Mouse (Mus musculus) liver, embryonic 12.5 days (tissue): ENCODE measurements around the gene Cdk2ap2. TPM values are rescaled to one million over a fixed set of nuclear protein-coding genes. Genes with fewer than 3 reads are reported as not detected.
"Not testable (repeated sequence)": the region's sequence is repeated elsewhere in the genome, so short reads cannot be mapped to it uniquely, and the experiment has no call there.

ENCODE experiments used
- ATAC-seq: fragments of 200-750 bp; cut with Nextera tagmentation; 2 replicates; pipeline ENCODE4 v1.8.0; 2017; ENCODE audit warnings: moderate number of reproducible peaks, mild to moderate bottlenecking, moderate library complexity
- H3K27ac ChIP-seq: fragments of 300-500 bp; sonication (generic); 2 replicates; pipeline ENCODE4 v1.5.1; 2016; ENCODE audit warnings: mild to moderate bottlenecking
- H3K27me3 ChIP-seq: fragments of 300-500 bp; sonication (generic); replicated peaks from 2 replicates; pipeline ENCODE4 v1.6.1; 2016; ENCODE audit warnings: mild to moderate bottlenecking, moderate library complexity
- H3K36me3 ChIP-seq: fragments of 300-500 bp; sonication (generic); 2 replicates; pipeline ENCODE4 v1.6.1; 2016; ENCODE audit warnings: mild to moderate bottlenecking, moderate library complexity
- H3K4me1 ChIP-seq: fragments of 300-500 bp; sonication (generic); 2 replicates; pipeline ENCODE4 v1.6.1; 2016
- H3K4me2 ChIP-seq: fragments of 300-500 bp; sonication (generic); 2 replicates; pipeline ENCODE4 v1.6.1; 2016; ENCODE audit warnings: mild to moderate bottlenecking, moderate library complexity
- H3K4me3 ChIP-seq: fragments of 300-500 bp; sonication (generic); 2 replicates; pipeline ENCODE4 v1.5.1; 2016; ENCODE audit warnings: mild to moderate bottlenecking, moderate library complexity
- H3K9ac ChIP-seq: fragments of 300-500 bp; sonication (generic); 2 replicates; pipeline ENCODE4 v1.6.1; 2016; ENCODE audit warnings: mild to moderate bottlenecking, moderate library complexity
- H3K9me3 ChIP-seq: fragments of 300-500 bp; sonication (generic); replicated peaks from 2 replicates; pipeline ENCODE4 v1.6.1; 2016; ENCODE audit warnings: mild to moderate bottlenecking, moderate library complexity
- WGBS: fragments of 180-500 bp; shearing (Covaris S2); methylation state at CpG from one replicate; pipeline ENCODE4 v1.1.7; 2016; ENCODE audit not compliant: insufficient replicate concordance; 5-methylcytosine and 5-hydroxymethylcytosine counted together
- polyA plus RNA-seq: library from polyadenylated mRNA; unstranded; fragments of >200 nt; fragmentation: Nextera tagmentation; extraction: Ambion mirVana; gene quantifications from 2 replicates; pipeline ENCODE4 v1.2.1, GENCODE M21; 2016

Gene Cdk2ap2
- polyA plus RNA-seq = 93.2 and 101 TPM in 2 replicates

DNA sequence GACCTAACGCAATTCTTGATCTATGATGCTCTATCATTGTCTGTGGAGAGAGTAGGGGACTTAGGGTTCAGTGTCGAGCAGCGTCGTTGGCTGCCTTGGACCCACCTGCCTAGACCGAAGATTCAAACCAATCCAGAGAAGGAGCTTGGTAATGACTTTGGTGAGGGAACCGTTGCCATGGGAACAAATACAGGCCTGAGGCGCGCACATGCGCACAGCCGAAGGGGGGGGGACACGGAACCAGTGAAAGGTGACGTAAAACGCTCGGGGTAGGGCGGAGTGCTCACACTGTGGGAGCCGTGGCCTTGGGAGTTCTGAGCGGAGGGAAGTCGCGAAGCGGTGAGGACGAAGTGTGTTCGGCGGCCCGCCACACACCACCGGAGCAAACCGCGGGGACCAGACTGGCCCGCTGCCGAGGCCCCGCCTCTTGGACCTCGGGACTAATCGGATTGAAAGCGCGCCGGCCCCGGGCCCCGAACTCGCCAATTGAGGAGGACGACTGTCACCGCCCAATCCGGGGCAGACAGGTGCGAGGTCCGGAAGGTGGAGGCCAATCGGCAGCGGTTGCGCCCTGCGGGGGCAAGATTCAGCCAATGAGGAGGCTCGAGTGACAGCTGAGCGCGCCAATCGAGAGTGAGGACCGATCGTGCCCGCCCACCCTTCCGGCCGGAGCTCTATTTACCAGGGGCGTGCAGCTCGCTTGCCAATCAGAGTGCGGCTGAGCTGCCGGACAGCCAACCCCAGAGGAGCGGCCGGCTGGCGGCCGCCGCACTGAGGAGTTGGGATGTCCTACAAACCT is at the start of gene Cdk2ap2:
Gene Cdk2ap2, plus strand, starts transcription at position 541 of the 799 bp plus-strand sequence.
- peak within 1 kb of the TSS; percentile 99 for H3K27ac ChIP-seq

DNA sequence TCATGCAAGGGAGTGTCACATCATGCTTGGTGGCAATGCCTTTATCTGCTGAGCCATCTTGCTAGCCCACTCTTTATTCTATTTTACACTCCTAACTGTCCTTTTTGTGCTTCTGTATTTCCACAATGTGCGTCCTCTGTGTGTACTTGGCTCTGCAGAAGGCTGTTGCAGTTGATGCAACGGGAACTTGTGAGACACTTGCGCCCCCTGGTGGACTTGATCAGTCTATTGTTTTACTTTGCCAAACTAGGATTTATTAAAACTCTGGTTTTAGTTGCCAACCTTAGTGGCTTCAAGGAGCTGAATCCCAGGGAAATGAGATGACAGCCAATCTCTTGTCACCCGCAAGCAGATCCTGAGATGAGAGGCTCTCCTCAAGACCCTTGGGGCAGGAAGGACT is 49.1 kb upstream of the Cdk2ap2 start:
- peak overlapping the region; percentile 94 for H3K27ac ChIP-seq
- ATAC-seq = no peak
- H3K4me1 ChIP-seq = peaks cover 37% of the 10 kb centered on the region
- H3K9me3 ChIP-seq = peaks cover 4% of the 10 kb centered on the region; the same call in 1 of the 2 replicates
- H3K9ac ChIP-seq = no peak overlapping the region
- no peaks in the 10 kb centered on the region for H3K27me3 ChIP-seq
- H3K36me3 ChIP-seq = no peaks in the 10 kb centered on the region
- H3K4me3 ChIP-seq = no peak overlapping the region
- peak overlapping the region; percentile 57 for H3K4me2 ChIP-seq
- 20% methylated on average over 4 of the region's 4 CpGs for WGBS

More for the DNA sequence above, at the start of gene Cdk2ap2:
- Histone ChIP-seq H3K4me2 (peak within 1 kb of the TSS; percentile 93), H3K4me1 (peaks cover 59% of the 10 kb centered on the region), H3K4me3 (peak within 1 kb of the TSS; percentile 72), H3K9ac (peak within 1 kb of the TSS; percentile 80), H3K27me3 (peaks cover 26% of the 10 kb centered on the region), H3K36me3 (peaks cover 4% of the 10 kb centered on the region; the same call in 1 of the 2 replicates), H3K9me3 (no peaks in the 10 kb centered on the region)
- under 1% methylated on average over 65 of the region's 65 CpGs for WGBS
- peak; percentile 91 for ATAC-seq

DNA sequence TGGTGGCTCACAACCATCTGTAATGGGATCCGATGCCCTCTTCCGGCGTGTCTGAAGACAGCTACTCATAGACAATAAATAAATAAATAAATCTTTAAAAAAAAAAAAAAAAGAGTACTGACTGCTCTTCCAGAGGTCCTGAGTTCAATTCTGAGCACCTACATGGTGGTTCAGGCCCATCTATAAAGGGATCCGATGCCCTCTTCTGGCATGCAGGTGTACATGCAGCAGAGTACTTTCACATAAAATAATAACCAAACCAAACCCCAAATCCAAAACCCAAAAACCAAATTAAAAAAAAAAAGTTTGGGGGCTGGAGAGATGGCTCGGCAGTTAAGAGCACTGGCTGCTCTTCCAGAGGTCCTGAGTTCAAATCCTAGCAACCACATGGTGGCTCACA is 47.9 kb upstream of the Cdk2ap2 start:
- H3K9me3 ChIP-seq, ATAC-seq, H3K27ac ChIP-seq, H3K27me3 ChIP-seq, H3K36me3 ChIP-seq, H3K9ac ChIP-seq, H3K4me3 ChIP-seq, H3K4me2 ChIP-seq: not testable (repeated sequence)
- 72% methylated on average over 5 of the region's 5 CpGs for WGBS
- peaks cover 31% of the 10 kb centered on the region for H3K4me1 ChIP-seq

- H3K4me1 ChIP-seq = peaks cover 26% of the 10 kb centered on the region
- no peaks in the 10 kb centered on the region for H3K36me3 ChIP-seq
- no peak for ATAC-seq
- no peak overlapping the region for H3K27ac ChIP-seq
- no peak overlapping the region for H3K4me2 ChIP-seq
- 86% methylated on average over 5 of the region's 5 CpGs for WGBS
- H3K9me3 ChIP-seq = peaks cover 4% of the 10 kb centered on the region; the same call in 1 of the 2 replicates
- no peak overlapping the region for H3K4me3 ChIP-seq
- no peaks in the 10 kb centered on the region for H3K27me3 ChIP-seq
- H3K9ac ChIP-seq = no peak overlapping the region
Observed at GRCm38 (mm10) chr19:4051016-4051415, 46.0 kb upstream of the Cdk2ap2 start.

DNA sequence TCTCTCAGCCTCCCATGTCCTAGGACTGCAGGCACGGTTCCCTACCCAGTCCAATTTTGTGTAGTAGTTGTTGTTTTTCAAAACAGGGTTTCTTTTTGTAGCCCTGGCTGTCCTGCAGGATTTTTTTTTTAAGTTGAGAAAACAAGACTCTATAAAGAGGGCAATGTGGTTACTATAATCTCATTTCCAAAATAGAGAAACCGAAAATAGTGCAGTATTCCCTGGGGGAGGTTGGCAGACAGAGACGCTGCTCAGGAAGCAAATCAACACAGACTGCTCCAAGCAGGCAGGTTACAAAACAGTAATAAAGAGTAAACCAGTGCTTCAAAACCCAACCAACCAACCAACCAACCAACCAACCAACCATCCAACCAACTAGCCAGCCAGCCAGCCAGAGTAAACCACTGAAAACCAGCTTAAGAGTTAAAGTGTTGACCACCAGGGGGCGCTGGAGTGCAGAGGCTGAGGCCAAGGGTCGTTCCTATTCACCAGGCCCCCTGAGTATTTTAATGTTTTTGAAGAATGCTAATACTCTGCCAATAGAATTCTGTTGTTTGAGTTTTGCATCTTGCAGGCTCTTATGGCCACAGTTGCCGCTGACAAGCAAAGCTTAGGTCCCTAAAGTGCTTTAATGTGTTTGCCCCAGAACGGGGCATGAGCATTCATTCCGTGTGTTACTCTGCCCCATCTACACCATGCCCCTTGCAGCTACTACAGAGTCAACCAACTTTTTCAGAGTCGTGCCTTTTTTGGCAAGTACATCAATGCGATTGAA is 45.1 kb upstream of the Cdk2ap2 start:
- Histone ChIP-seq H3K9me3 (peaks cover 4% of the 10 kb centered on the region; the same call in 1 of the 2 replicates), H3K4me3 (no peak overlapping the region), H3K4me1 (peaks cover 26% of the 10 kb centered on the region), H3K4me2 (no peak overlapping the region), H3K36me3 (no peaks in the 10 kb centered on the region), H3K27ac (no peak overlapping the region), H3K9ac (no peak overlapping the region), H3K27me3 (no peaks in the 10 kb centered on the region)
- WGBS = 51% methylated on average over 10 of the region's 10 CpGs
- ATAC-seq = no peak

DNA sequence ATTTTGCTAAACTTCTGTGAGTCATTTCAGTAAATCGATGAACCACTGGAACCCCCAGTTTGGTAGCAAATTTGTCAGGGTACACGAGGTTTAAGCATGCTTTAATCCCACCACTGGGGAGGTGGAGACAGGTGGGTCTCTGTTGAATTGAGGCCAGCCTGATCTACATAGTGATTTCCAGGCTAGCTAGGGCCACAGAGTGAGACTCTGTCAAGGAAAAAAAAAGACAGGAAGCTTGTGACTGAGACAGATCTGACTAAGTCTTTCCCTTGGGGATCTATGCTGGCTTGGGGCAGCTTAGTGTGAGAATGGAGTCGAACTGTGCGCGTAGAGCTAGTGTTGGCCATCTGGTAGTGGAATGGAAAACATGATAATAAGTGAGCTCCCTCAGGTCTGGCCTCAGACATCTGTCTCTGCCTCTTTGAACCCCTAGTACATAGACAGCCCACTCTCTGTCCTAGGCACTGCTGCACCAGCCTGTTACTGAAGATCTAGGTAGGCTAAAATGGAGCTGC is 44.4 kb upstream of the Cdk2ap2 start:
- Histone ChIP-seq H3K27me3 (no peaks in the 10 kb centered on the region), H3K36me3 (0 out of 2 replicates have a peak, but pooled peaks cover 2% of the 10 kb centered on the region), H3K9me3 (peaks cover 4% of the 10 kb centered on the region; the same call in 1 of the 2 replicates), H3K4me3 (no peak overlapping the region), H3K4me2 (no peak overlapping the region), H3K9ac (no peak overlapping the region), H3K4me1 (peaks cover 24% of the 10 kb centered on the region), H3K27ac (no peak overlapping the region)
- ATAC-seq = no peak
- WGBS = 65% methylated on average over 5 of the region's 5 CpGs

- no peaks in the 10 kb centered on the region for H3K27me3 ChIP-seq
- WGBS = 73% methylated on average over 5 of the region's 5 CpGs
- no peak overlapping the region for H3K27ac ChIP-seq
- peaks cover 42% of the 10 kb centered on the region for H3K4me1 ChIP-seq
- H3K4me3 ChIP-seq = no peak overlapping the region
- peaks cover 4% of the 10 kb centered on the region; the same call in 1 of the 2 replicates for H3K9me3 ChIP-seq
- no peak overlapping the region for H3K4me2 ChIP-seq
- ATAC-seq = no peak
- H3K9ac ChIP-seq = no peak overlapping the region
- 0 out of 2 replicates have a peak, but pooled peaks cover 2% of the 10 kb centered on the region for H3K36me3 ChIP-seq
Observed at GRCm38 (mm10) chr19:4054613-4055012, 42.4 kb upstream of the Cdk2ap2 start.

DNA sequence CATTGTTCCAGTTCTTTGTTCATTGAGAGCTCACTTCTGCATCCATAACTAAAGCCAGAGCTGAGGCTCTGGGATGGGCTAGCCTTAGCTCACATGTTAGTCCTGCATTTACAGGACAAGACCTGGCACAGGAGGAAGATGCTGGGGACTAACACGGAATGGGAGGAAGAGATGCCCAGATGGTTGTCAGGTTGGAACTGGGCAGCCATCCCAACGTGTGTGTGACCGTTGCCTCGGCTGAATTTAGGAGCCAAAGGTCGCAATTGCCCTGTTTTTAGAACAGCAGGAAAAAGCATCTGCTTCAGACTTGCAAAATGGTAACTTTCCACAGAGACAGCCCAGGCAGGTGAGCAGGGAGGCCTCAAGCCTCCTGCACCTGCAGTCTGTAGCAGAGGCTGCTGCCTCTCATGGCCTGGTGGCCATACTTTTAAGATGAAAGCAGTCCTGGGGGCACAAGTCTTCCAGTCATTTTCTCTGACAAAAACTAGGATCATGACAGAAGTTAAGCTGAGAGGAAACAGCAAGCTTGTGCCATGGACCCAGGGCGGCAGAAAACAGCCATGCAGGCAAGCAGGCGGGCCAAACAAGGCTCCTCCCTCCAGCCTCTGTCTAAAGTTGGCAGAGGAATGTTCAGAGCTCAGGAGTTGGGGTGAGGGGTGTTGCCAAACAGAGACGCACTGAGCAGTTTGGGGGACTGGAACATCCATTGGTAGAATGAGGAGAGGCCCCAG is 41.6 kb upstream of the Cdk2ap2 start:
- no peak for ATAC-seq

GRCm38 (mm10) chr19:4055947-4056693 is 40.9 kb upstream of the Cdk2ap2 start:
- ATAC-seq = no peak
- Histone ChIP-seq H3K36me3 (0 out of 2 replicates have a peak, but pooled peaks cover 2% of the 10 kb centered on the region), H3K9ac (no peak overlapping the region), H3K4me1 (peaks cover 52% of the 10 kb centered on the region), H3K4me2 (no peak overlapping the region), H3K4me3 (no peak overlapping the region), H3K27ac (peak overlapping the region; percentile 46; the same call in 1 of the 2 replicates), H3K9me3 (peaks cover 3% of the 10 kb centered on the region; the same call in 1 of the 2 replicates), H3K27me3 (no peaks in the 10 kb centered on the region)
- WGBS = 51% methylated on average over 15 of the region's 15 CpGs

More for the DNA sequence above, 41.6 kb upstream of the Cdk2ap2 start:
- Histone ChIP-seq H3K36me3 (0 out of 2 replicates have a peak, but pooled peaks cover 2% of the 10 kb centered on the region), H3K27ac (no peak overlapping the region), H3K9me3 (peaks cover 4% of the 10 kb centered on the region; the same call in 1 of the 2 replicates), H3K9ac (no peak overlapping the region), H3K4me2 (no peak overlapping the region), H3K4me1 (peaks cover 50% of the 10 kb centered on the region), H3K27me3 (no peaks in the 10 kb centered on the region), H3K4me3 (no peak overlapping the region)
- 64% methylated on average over 8 of the region's 8 CpGs for WGBS

GRCm38 (mm10) chr19:4056727-4057126 is 40.3 kb upstream of the Cdk2ap2 start:
- H3K27ac ChIP-seq = peak overlapping the region; percentile 46
- H3K4me3 ChIP-seq = no peak overlapping the region
- no peaks in the 10 kb centered on the region for H3K9me3 ChIP-seq
- H3K4me1 ChIP-seq = peaks cover 52% of the 10 kb centered on the region
- H3K36me3 ChIP-seq = 0 out of 2 replicates have a peak, but pooled peaks cover 2% of the 10 kb centered on the region
- no peaks in the 10 kb centered on the region for H3K27me3 ChIP-seq
- WGBS = 52% methylated on average over 4 of the region's 4 CpGs
- H3K4me2 ChIP-seq = no peak overlapping the region
- H3K9ac ChIP-seq = no peak overlapping the region
- no peak for ATAC-seq
